Mouse (Mus musculus): ENCODE data around the gene Mlkl. TPM values are rescaled to one million over a fixed set of nuclear protein-coding genes. Genes with fewer than 3 reads are reported as not detected.

Mlkl gene
- total and polyA plus RNA-seq, 3 experiments: 9.3 to 20.1 TPM; not detected in 1

DNA sequence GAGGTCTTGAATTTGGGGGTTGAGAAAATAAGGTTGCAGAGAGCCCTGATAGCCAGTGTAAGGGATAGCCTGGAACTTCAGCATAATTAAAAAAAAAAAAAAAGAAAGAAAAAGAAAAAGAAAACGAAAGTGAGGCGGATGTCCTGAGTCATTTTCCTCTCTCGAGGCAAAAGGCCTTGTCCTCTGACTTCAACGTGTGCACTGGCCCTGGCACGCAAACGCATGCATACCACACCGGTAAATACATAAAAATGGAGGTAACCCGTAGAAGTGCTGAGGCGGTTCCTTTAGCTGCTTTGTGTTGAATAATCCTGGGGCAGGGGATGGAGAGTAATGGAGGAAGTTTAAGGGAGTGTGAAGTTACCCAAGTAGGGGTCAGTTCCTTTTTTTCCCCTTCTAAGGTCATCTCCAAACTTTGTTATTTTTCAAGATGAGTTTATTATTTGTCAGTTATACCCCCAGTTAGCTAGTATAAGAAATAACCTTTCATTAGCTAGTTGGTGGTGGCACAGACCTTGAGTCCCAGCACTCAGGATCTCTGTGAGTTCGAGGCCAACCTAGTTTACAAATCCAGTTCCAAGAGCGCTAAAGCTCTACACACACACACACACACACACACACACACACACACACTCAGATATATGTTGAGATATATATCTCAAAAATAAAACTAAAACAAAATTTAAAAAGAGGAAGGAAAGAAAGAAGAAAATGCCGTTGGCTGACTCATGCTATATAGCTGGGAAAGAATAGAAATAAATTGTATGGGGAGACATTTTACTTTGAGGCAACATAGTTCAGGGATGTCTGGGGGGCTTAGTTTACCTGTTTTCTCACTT lies 612 bp upstream of the Mlkl start (continued):
- TF ChIP-seq ELF1 (IDR thresholded peaks at IDR 0.05; ENCODE audit: low read depth, low read length) (no peak), MXI1 (IDR thresholded peaks at IDR 0.05; ENCODE audit: low read depth, low read length) (peak; percentile 76), NRF1 (IDR thresholded peaks at IDR 0.05; ENCODE audit: insufficient read depth, low read depth, low read length, poor library complexity, severe bottlenecking) (no peak), ZC3H11A (IDR thresholded peaks at IDR 0.05; ENCODE audit: low read depth, low read length) (no peak; the same call in 1 of the 2 replicates), GATA1 (IDR thresholded peaks at IDR 0.05; ENCODE audit: low read depth, low read length) (peak; percentile 68), CHD2 (IDR thresholded peaks at IDR 0.05; ENCODE audit: low read length) (no peak), POLR2AphosphoS5 (IDR thresholded peaks at IDR 0.05; ENCODE audit: borderline replicate concordance, low read depth, low read length) (no peak), BHLHE40 (IDR thresholded peaks at IDR 0.05; ENCODE audit: borderline replicate concordance, low read depth, low read length) (no peak), CHD1 (IDR thresholded peaks at IDR 0.05; ENCODE audit: low read depth, low read length) (peak; percentile 66; the same call in 1 of the 2 replicates), MAZ (IDR thresholded peaks at IDR 0.05; ENCODE audit: low read depth, low read length) (no peak; the same call in 1 of the 2 replicates), SIN3A (IDR thresholded peaks at IDR 0.05; ENCODE audit: low read length) (peak; percentile 51), NELFE (IDR thresholded peaks at IDR 0.05; ENCODE audit: low read depth, low read length) (no peak), RAD21 (IDR thresholded peaks at IDR 0.05; ENCODE audit: low read depth, low read length) (no peak)

GRCm38 (mm10) chr8:111337311-111337889 lies 577 bp downstream of the Mlkl start:
- peak overlapping the region; percentile 83 for H3K27ac ChIP-seq (ENCODE audit: control insufficient read depth, low read depth, low read length)
- peaks cover 0 to 12% of the 10 kb centered on the region in 2 experiments; a peak in 2 of 4 replicates for H3K36me3 ChIP-seq (ENCODE audit: control insufficient read depth in 1 of 2, insufficient read depth in 2 of 2, low read length in 2 of 2)
- H3K4me3 ChIP-seq (ENCODE audit: control insufficient read depth in 1 of 2, insufficient read depth in 1 of 2, low read depth in 2 of 2, low read length in 2 of 2): peak overlapping the region; percentile 74 to 79
- H3K27me3 ChIP-seq (ENCODE audit: control insufficient read depth in 1 of 2, insufficient read depth in 2 of 2, low read length in 2 of 2): no peaks in the 10 kb centered on the region
- peak overlapping the region; percentile 81 for H3K9ac ChIP-seq (ENCODE audit: control insufficient read depth, low read depth, low read length, poor library complexity, severe bottlenecking)
- peaks cover 4 to 16% of the 10 kb centered on the region in 2 experiments; a peak in 3 of 4 replicates for H3K4me1 ChIP-seq (ENCODE audit: control insufficient read depth in 1 of 2, insufficient read depth in 2 of 2, low read length in 2 of 2)
- DNase-seq (ENCODE audit: low read depth, low spot score): peak; percentile 83
- H3K9me3 ChIP-seq (replicated peaks; ENCODE audit: insufficient read depth, low read length): no peaks in the 10 kb centered on the region
- H3K79me2 ChIP-seq (ENCODE audit: control insufficient read depth, insufficient read depth, low read length, poor library complexity): peaks cover 19% of the 10 kb centered on the region
- TF ChIP-seq GATA1 (IDR thresholded peaks at IDR 0.05; ENCODE audit: low read depth, low read length) (0 out of 2 replicates have a peak, but pooled peaks have one; percentile 7), ETS1 (IDR thresholded peaks at IDR 0.05; ENCODE audit: low read depth, low read length) (peak; percentile 40; the same call in 1 of the 2 replicates), GABPA (IDR thresholded peaks at IDR 0.05; ENCODE audit: low read depth, low read length) (no peak), EP300 (IDR thresholded peaks at IDR 0.05; ENCODE audit: low read depth in 1 of 2, low read length in 2 of 2) (no peak), BHLHE40 (IDR thresholded peaks at IDR 0.05; ENCODE audit: borderline replicate concordance, low read depth, low read length) (no peak), MYB (IDR thresholded peaks at IDR 0.05; ENCODE audit: low read depth, low read length) (no peak), POLR2AphosphoS2 (IDR thresholded peaks at IDR 0.05; ENCODE audit: low read length) (no peak), NELFE (IDR thresholded peaks at IDR 0.05; ENCODE audit: low read depth, low read length) (no peak), RAD21 (IDR thresholded peaks at IDR 0.05; ENCODE audit: low read depth, low read length) (no peak), TAL1 (IDR thresholded peaks at IDR 0.05; ENCODE audit: low read length) (no peak), ZC3H11A (IDR thresholded peaks at IDR 0.05; ENCODE audit: low read depth, low read length) (no peak), POLR2AphosphoS5 (IDR thresholded peaks at IDR 0.05; ENCODE audit: borderline replicate concordance, low read depth, low read length) (no peak), SIN3A (IDR thresholded peaks at IDR 0.05; ENCODE audit: low read length) (peak; percentile 46; the same call in 1 of the 2 replicates), CTCF (IDR thresholded peaks at IDR 0.05 in 2 of 3, conservative IDR thresholded peaks at IDR 0.05 in 1 of 3; ENCODE audit: control insufficient read depth in 1 of 3, insufficient read depth in 1 of 3, low read depth in 2 of 3, low read length in 3 of 3, poor library complexity in 1 of 3, severe bottlenecking in 1 of 3) (no peak), USF1 (IDR thresholded peaks at IDR 0.05; ENCODE audit: low read depth, low read length) (no peak), ZMIZ1 (IDR thresholded peaks at IDR 0.05; ENCODE audit: low read depth, low read length) (no peak), MEF2A (IDR thresholded peaks at IDR 0.05; ENCODE audit: extremely low read depth, insufficient replicate concordance, low read depth, low read length, poor library complexity, severe bottlenecking) (no peak), ZNF384 (IDR thresholded peaks at IDR 0.05; ENCODE audit: low read depth, low read length) (peak; percentile 40; the same call in 1 of the 2 replicates), CHD2 (IDR thresholded peaks at IDR 0.05; ENCODE audit: low read length) (no peak), MXI1 (IDR thresholded peaks at IDR 0.05; ENCODE audit: low read depth, low read length) (peak; percentile 17; the same call in 1 of the 2 replicates), USF2 (IDR thresholded peaks at IDR 0.05; ENCODE audit: borderline replicate concordance in 1 of 2, insufficient read depth in 1 of 2, low read depth in 1 of 2, low read length in 2 of 2) (no peak), ZKSCAN1 (IDR thresholded peaks at IDR 0.05; ENCODE audit: low read depth, low read length) (no peak), MAZ (IDR thresholded peaks at IDR 0.05; ENCODE audit: low read depth, low read length) (no peak), RCOR1 (IDR thresholded peaks at IDR 0.05; ENCODE audit: low read depth, low read length) (no peak), MYC (IDR thresholded peaks at IDR 0.05; ENCODE audit: low read depth, low read length) (0 out of 2 replicates have a peak, but pooled peaks have one; percentile 43), ELF1 (IDR thresholded peaks at IDR 0.05; ENCODE audit: low read depth, low read length) (no peak), POLR2A (IDR thresholded peaks at IDR 0.05; ENCODE audit: control insufficient read depth in 1 of 2, insufficient read depth in 1 of 2, low read depth in 1 of 2, low read length in 2 of 2, poor library complexity in 1 of 2) (0 out of 4 replicates have a peak, but pooled peaks of 1 of the 2 experiments have one; percentile 18)

Data from MEL (cell line).